Mouse (Mus musculus): ENCODE data around the gene Cyp4f37.

Cyp4f37 gene

DNA sequence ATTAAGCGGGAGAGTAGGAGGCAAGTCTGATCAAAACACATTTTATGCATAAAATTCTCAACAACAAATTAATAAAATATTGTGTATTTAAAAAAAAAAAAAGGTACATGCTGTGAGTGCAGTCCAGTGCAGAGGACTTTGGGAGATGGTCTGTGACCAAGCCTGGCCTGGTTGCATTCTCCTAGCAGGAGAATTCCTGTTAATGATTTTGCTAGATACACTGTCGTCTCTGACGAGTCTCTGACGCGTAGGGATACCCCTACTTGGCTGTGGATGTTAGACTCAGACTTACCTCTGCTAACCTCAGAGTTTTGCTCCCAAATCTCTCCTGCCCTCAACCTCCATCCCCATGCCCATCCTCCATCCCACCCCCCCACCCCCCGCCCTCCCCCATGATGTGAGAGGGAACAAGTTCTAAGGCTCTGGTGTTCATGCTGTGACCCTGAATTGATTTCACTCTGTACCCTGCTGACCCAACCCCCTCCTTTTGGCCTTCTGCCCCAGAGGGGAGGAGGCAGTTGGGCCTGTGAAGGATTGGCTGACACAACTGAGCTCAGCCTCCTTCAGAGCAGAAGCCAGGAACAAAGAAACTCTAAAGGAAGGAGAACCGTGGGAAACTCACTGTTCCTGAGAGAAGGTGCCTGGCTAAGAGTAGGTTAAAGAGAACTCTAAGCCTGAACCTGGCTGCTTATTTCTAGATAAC is 64.1 kb downstream of the Cyp4f37 start, which contains the start of gene Cyp4f15:
Cyp4f15 (plus strand) TSS at position 580 of the 703 bp plus-strand sequence.
- no peak for DNase-seq (ENCODE audit: low read depth, low spot score)

All from A20 (cell line).